Mouse (Mus musculus) erythroid progenitor cell, adult 5-6 weeks (primary cell): ENCODE measurements around the gene Mpi. TPM values are rescaled to one million over a fixed set of nuclear protein-coding genes. Genes with fewer than 3 reads are reported as not detected.

ENCODE experiments used
- ATAC-seq: replicated peaks from 2 replicates; pipeline ENCODE4 v1.8.0; 2016; ENCODE audit warnings: moderate number of reproducible peaks, mild to moderate bottlenecking, moderate TSS enrichment, inconsistent platforms; ENCODE audit not compliant: poor library complexity, low FRiP score, severe bottlenecking
- total RNA-seq, 2 experiments: library from RNA; stranded (forward) in 1 of 2; stranded (reverse) in 1 of 2; fragments of 150-400 nt in 1 of 2; fragments of 186-747, 209-891 nt in 1 of 2; gene quantifications; 2 replicates each; pipeline versions ENCODE4 v1.2.3 to v1.2.4; 2015 to 2017; ENCODE audit warnings: low replicate concordance in 2 of 2

Gene Mpi
- total RNA-seq, 2 experiments from 2014 or later, result 1.4 to 1.7 TPM

GRCm38 (mm10) chr9:57497236-57497635, 55.3 kb downstream of the Mpi start:
- ATAC-seq, result no peak

DNA sequence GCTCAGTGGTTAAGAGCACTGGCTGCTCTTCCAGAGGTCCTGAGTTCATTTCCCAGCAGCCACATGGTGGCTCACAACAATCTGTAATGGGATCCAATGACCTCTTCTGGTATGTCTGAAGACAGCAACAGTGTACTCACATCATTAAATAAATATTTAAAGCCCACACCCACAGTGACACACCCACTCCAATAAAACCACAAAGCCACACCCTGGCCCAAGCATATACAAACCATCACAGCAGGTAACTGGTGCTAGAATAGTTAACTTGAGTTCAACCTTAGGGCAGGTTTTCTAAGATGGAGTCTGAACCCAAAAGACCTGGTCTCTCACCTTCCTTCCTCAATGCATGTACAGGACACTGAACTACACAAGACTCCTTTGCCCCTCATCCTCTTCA, 57.6 kb downstream of the Mpi start:
- no peak for ATAC-seq

Other genes with a start within 250 kb of the Mpi start
- gene Ppcdc, start 112.6 kb downstream of the Mpi start, total RNA-seq (2015; ENCODE audit: low replicate concordance), result 9.4 and 17.2 TPM in 2 replicates
- gene Ppcdc, start 112.6 kb downstream of the Mpi start, total RNA-seq (2017; ENCODE audit: low replicate concordance), result 5.0 and 6.1 TPM in 2 replicates
- 0.84 TPM in 1 of 2 replicates, not detected in the other for gene Scamp5, start 84.7 kb downstream of the Mpi start, total RNA-seq (2015; ENCODE audit: low replicate concordance)
- 1.2 TPM in 2 replicates for gene Scamp5, start 84.7 kb downstream of the Mpi start, total RNA-seq (2017; ENCODE audit: low replicate concordance)
- gene Rpp25, start 48.7 kb downstream of the Mpi start, total RNA-seq (2015; ENCODE audit: low replicate concordance), result not detected in 2 replicates
- not detected in 2 replicates for gene Rpp25, start 48.7 kb downstream of the Mpi start, total RNA-seq (2017; ENCODE audit: low replicate concordance)
- gene Cox5a, start 31.5 kb downstream of the Mpi start, total RNA-seq (2015; ENCODE audit: low replicate concordance), result 138 and 226 TPM in 2 replicates
- 34.4 and 38.2 TPM in 2 replicates for gene Cox5a, start 31.5 kb downstream of the Mpi start, total RNA-seq (2017; ENCODE audit: low replicate concordance)
- gene Fam219b, start 15.2 kb downstream of the Mpi start, total RNA-seq (2015; ENCODE audit: low replicate concordance), result 2.9 and 5.0 TPM in 2 replicates
- gene Fam219b, start 15.2 kb downstream of the Mpi start, total RNA-seq (2017; ENCODE audit: low replicate concordance), result 3.5 and 5.9 TPM in 2 replicates
- 23.8 and 28.1 TPM in 2 replicates for gene Scamp2, start 8.2 kb upstream of the Mpi start, total RNA-seq (2015; ENCODE audit: low replicate concordance)
- gene Scamp2, start 8.2 kb upstream of the Mpi start, total RNA-seq (2017; ENCODE audit: low replicate concordance), result 10.0 and 12.1 TPM in 2 replicates
- 1.1 and 3.4 TPM in 2 replicates for gene Ulk3, start 36.7 kb upstream of the Mpi start, total RNA-seq (2015; ENCODE audit: low replicate concordance)
- 0.98 and 5.9 TPM in 2 replicates for gene Ulk3, start 36.7 kb upstream of the Mpi start, total RNA-seq (2017; ENCODE audit: low replicate concordance)
- gene Cplx3, start 53.5 kb upstream of the Mpi start, total RNA-seq (2015; ENCODE audit: low replicate concordance), result not detected in 2 replicates
- not detected in 2 replicates for gene Cplx3, start 53.5 kb upstream of the Mpi start, total RNA-seq (2017; ENCODE audit: low replicate concordance)
- gene Lman1l, start 68.0 kb upstream of the Mpi start, total RNA-seq (2015; ENCODE audit: low replicate concordance), result not detected in 2 replicates
- not detected in 2 replicates for gene Lman1l, start 68.0 kb upstream of the Mpi start, total RNA-seq (2017; ENCODE audit: low replicate concordance)
- 34.6 and 46.1 TPM in 2 replicates for gene Csk, start 100.9 kb upstream of the Mpi start, total RNA-seq (2015; ENCODE audit: low replicate concordance)
- 46.2 and 46.5 TPM in 2 replicates for gene Csk, start 100.9 kb upstream of the Mpi start, total RNA-seq (2017; ENCODE audit: low replicate concordance)
- gene Cyp1a2, start 130.9 kb upstream of the Mpi start, total RNA-seq (2015; ENCODE audit: low replicate concordance), result not detected in 2 replicates
- not detected in 2 replicates for gene Cyp1a2, start 130.9 kb upstream of the Mpi start, total RNA-seq (2017; ENCODE audit: low replicate concordance)
- gene Cyp1a1, start 135.2 kb upstream of the Mpi start, total RNA-seq (2015; ENCODE audit: low replicate concordance), result not detected in 2 replicates
- not detected in 2 replicates for gene Cyp1a1, start 135.2 kb upstream of the Mpi start, total RNA-seq (2017; ENCODE audit: low replicate concordance)
- gene Edc3, start 155.8 kb upstream of the Mpi start, total RNA-seq (2015; ENCODE audit: low replicate concordance), result 5.8 and 7.5 TPM in 2 replicates
- gene Edc3, start 155.8 kb upstream of the Mpi start, total RNA-seq (2017; ENCODE audit: low replicate concordance), result 2.8 and 8.6 TPM in 2 replicates
- gene Clk3, start 213.1 kb upstream of the Mpi start, total RNA-seq (2015; ENCODE audit: low replicate concordance), result 237 and 278 TPM in 2 replicates
- gene Clk3, start 213.1 kb upstream of the Mpi start, total RNA-seq (2017; ENCODE audit: low replicate concordance), result 247 and 348 TPM in 2 replicates